Mouse (Mus musculus) cerebellum, postnatal 4 days (tissue): ENCODE results near the gene Spryd3.

ENCODE experiments used
- DNase-seq, 2 experiments: peaks; one replicate each; pipeline ENCODE4 v3.0.0; 2022; ENCODE audit warnings: low spot score in 2 of 2, mixed read lengths in 1 of 2

Gene Spryd3

GRCm38 (mm10) chr15:102147674-102148402 is 11.8 kb upstream of the Spryd3 start:
- no peak for DNase-seq

GRCm38 (mm10) chr15:102146882-102147281 is 10.8 kb upstream of the Spryd3 start:
- peak in 1 of 2 experiments; percentile 53 for DNase-seq

GRCm38 (mm10) chr15:102146089-102146488 is 10.1 kb upstream of the Spryd3 start:
- no peak for DNase-seq

- DNase-seq: no peak
Measured at GRCm38 (mm10) chr15:102145330-102145729, 9.3 kb upstream of the Spryd3 start.

DNA sequence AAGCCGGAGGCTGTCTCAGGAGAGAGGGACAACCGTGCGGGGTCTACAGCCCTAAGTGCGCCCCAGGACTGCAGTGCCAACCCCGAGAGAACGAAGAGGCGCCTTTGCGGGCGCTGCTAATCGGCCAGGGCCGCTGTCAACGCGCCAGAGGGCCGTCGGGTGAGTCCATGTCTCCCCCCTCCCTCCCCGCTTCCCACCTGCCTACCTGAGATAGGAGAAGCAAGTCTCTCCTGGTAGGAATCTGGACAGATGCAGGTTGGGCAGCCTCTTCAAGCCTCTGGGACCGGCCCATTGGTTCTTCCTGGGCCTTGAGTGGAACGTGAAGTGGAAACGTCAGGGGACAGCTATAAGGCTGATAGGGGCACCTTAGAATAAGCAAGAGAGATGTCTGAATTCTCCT is 8.7 kb upstream of the Spryd3 start:
- DNase-seq: no peak

- no peak for DNase-seq
Measured at GRCm38 (mm10) chr15:102144274-102144711, 8.3 kb upstream of the Spryd3 start, which contains the start of gene Igfbp6. Gene Igfbp6 (plus strand): TSS chr15:102144362.

DNA sequence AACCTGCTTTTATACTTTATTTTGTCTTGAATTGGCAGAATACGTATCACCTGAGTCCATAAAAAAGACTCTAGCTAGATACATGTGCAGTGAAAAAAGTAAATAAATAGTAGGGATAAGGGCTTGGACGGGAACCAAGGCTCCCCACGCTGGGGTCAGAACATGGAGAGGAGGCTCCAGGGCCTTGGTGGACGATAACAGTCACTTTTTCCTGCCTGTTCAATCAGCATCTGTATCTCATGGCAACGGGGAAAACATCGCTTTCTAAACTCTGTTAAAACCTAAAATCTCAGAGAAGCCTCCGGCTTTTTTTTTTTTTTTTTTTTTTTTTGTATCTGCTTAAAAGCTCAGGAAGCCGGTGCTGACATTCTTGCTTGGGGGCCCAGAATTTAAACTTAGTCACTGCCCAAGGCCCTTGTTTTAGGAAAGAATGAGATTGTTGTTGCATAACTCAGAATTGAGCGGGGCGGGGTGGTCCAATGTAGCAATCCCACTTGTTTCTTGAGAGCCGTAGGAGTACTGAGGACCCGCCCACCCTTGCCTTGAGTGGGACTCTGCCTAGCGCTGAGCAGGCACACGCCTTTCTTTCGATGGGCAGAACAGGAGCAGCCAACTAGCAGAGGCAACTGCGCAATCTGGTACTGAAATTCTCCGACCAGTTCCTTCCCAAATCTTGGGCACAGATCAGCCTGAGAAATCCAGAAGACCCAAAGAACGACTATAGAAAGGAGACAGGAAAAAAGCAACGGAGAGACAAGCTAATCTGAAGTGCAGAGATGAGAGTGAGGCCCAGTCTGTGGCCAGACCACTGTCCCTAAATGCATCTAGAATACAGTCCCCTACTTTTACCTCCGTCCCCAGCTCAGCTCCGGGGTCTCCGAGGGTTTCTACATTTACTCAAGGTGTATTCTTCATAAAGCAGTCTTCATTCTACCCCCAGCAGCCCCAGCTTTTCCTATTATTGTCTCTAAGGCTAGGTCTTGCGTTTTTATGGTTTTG is 7.2 kb upstream of the Spryd3 start:
- DNase-seq: no peak

GRCm38 (mm10) chr15:102141120-102141519 is 5.1 kb upstream of the Spryd3 start:
- no peak for DNase-seq

DNA sequence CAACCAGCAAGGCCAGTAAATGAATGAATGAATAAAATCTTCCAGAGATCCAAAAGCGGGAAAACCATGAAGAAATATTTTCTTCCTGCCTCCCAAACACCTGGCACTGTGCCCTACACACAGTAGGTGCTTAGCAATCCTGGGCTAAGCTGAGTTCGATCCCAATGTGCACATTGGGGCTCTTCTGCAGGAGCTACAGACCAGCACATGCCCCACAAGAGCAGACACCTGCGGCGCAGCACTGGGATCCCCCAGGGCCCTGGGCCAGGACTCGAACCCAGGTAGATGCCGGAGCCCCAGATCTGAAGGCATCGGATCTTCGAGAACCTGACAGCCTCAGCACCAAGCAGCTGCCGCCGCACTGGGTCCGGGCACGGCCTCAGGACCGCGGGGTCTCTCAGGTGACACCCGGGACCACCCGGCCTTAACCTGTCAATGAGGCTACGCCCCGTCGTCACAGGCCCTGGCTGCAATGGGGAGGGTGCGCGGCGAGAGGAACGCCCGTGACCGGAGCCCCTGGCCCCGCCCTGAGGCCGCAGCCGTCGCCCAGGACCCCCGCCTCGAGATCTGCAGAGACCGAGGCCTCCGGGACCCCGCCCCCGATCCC is 409 bp downstream of the Spryd3 start:
- no peak for DNase-seq

DNA sequence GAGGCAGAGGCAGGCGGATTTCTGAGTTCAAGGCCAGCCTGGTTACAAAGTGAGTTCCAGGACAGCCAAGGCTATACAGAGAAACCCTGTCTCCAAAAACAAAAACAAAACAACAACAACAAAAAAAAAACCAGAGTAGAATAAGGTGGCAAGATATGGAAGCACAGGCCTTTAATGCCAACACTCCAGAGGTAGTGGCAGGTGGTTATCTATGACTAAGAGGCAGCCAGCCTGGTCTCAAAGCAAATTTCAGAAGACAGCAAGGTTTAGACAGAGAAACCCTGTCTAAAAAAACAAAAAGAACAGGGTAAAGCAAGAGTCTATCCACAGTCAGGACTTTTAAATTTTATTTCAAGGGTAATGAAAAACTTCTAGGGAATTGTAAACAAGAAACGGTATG is 1.3 kb downstream of the Spryd3 start:
- no peak for DNase-seq

GRCm38 (mm10) chr15:102133314-102133713 is 2.7 kb downstream of the Spryd3 start:
- DNase-seq: no peak

DNA sequence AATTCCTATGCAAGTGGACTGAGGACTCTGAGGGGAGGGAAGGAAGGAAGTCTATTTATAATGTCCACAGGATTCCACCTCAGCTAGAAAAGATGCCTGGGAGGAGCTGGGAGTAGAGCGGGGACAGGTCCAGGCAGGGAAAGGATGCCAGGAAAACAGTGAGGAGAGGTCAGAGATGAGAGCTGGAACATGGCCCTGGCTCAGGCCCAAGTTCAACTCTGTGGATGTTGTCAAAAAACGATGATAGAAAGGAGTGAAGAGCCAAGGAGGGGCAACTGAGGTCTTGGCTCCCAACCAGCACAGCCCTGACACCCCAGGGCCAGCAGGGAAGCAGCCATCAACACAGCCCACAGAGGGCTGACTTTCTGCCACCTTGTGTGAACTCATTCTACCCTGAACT is 9.7 kb downstream of the Spryd3 start:
- no peak for DNase-seq

GRCm38 (mm10) chr15:102120530-102120929 is 15.5 kb downstream of the Spryd3 start:
- no peak for DNase-seq

- DNase-seq: no peak
Measured at GRCm38 (mm10) chr15:102119831-102120170, 16.2 kb downstream of the Spryd3 start.

GRCm38 (mm10) chr15:102119121-102119830 is 16.8 kb downstream of the Spryd3 start:
- no peak for DNase-seq

DNA sequence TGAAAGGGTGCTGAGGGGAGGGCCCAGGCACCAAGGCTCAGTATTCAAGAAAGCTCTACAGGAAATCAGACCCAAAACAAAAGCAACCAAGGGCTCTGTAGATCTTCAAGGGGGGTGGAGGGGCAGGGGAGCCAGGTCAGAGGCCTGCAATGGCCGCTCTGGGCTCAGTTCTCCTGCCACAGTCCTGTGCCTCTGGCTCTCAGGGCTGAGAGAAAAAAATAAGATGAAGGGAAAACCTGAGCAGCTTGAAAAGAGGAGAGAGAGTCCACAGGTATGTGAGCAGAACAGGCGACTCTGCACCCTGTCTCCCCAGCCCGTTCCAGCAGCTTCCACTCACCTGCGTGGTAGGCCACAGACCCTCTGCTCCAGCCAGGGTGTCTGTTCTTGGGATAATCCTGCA is 17.4 kb downstream of the Spryd3 start:
- no peak for DNase-seq

DNA sequence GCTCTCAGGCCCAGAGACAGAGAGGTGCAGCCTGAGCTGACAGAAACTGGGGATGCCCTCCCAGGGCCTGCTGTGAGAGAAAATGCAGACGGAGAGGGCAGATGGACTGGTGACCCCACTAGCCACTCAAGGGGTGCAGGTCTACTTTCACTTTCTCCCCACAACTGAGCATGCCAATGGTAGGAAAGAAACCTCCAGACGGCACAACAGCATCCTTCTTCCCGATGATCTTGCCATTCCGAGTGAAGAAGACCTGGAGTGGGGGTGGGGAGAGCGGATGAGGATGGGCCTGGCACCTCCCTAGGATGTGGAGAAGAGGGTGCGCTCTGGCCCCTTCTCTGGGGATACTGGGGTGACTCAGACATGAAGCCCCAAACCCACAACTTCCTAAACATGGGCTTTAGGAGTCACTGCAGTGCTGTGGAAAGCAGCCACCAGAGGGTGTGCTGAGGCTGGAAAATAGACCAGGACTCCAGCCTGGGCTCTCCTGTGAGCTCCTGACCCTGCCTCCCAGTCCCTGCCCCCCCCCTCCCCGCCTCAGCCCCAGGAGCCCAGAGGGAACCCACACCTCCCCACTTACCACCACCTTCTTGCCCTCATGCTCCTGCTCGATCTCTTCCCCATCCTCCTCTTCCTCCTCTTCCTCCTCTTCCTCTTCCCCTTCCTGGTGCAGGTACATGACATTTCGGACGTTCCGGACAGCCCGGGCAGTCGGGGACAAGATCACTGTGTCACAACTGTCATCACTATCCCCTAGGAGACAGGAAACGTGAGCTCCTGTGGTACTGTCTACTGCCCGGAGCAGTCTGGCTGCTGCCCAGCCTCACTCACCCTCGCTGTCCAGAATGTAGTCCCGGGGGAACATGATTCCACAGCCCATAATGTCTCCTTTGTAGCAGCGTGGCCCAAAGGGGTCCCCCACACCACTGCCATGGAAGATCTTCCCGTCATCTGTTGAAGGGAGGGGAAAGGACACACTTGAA is 18.3 kb downstream of the Spryd3 start:
- no peak for DNase-seq

DNA sequence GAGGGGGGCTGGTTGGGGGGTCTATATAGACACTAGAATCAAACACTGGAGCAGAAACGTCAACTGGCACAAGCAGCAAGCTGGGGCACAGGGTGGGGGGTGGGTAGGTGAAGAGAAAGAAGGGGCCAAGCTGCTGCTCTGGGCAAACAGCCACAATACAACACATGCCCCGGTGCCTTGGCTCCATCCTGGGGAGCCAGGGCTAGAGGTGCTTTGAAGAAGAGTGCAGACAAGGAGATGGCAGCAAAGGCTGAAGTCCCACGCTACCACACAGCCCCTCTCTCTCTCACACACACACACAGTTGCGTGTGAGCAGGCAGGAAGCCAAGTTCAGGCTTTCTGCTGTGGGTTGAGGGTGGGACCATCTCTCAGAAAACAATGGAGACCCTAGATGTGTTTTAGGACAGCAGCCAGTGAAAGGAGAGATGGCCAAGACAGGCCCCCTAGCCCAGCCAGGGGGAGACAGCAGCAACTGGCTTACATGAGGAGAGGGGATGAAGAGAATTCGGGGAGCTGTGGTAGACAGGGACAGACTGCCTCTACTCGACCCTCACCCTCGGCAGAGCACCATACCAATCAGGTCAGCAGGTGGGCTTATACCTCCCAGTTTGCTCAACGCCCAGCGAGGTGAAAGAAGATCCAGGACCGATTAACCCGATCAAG is 19.1 kb downstream of the Spryd3 start:
- peak in 1 of 2 experiments; percentile 69 for DNase-seq

DNA sequence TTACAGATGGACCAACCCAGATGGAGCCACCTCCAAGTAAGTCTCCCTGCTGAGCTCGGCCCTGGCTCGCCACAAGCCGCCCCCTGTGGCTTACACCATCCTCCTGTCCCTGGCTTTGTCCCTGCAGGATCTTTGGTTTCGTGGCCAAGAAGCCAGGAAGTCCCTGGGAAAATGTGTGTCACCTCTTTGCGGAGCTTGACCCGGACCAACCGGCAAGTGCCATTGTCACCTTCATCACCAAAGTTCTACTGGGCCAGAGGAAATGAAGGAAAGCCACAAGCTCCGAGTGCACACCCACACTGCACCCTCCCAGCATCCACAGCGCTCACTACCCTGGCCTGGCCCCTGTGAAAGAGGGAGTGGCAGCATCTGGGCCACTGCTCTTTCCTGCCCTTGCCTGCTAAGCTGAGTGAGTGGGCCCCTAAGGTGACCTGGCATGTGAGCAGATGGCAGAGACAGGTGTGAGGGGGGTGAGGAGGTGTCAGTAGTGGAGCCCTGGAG is 20.3 kb downstream of the Spryd3 start:
- DNase-seq: no peak
